Mouse (Mus musculus) erythroid progenitor cell, adult 5-6 weeks (primary cell): ENCODE data around the gene Nsun4. TPM values are rescaled to one million over a fixed set of nuclear protein-coding genes. Genes with fewer than 3 reads are reported as not detected.

Experiments used
- ATAC-seq: replicated peaks from 2 replicates; pipeline ENCODE4 v1.8.0; 2016; ENCODE audit warnings: moderate number of reproducible peaks, mild to moderate bottlenecking, moderate TSS enrichment, inconsistent platforms; ENCODE audit not compliant: poor library complexity, low FRiP score, severe bottlenecking
- total RNA-seq, 2 experiments: library from RNA; stranded (forward) in 1 of 2; stranded (reverse) in 1 of 2; fragments of 150-400 nt in 1 of 2; fragments of 186-747, 209-891 nt in 1 of 2; gene quantifications; 2 replicates each; pipeline versions ENCODE4 v1.2.3 to v1.2.4; 2015 to 2017; ENCODE audit warnings: low replicate concordance in 2 of 2

The Nsun4 gene
- total RNA-seq, 2 experiments from 2014 or later, result 0.84 to 1.4 TPM

GRCm38 (mm10) chr4:115987858-115988530 is 65.7 kb downstream of the Nsun4 start:
- ATAC-seq, result no peak

GRCm38 (mm10) chr4:115987436-115987835 is 66.2 kb downstream of the Nsun4 start:
- ATAC-seq, result no peak

GRCm38 (mm10) chr4:115984967-115985366 is 68.7 kb downstream of the Nsun4 start:
- no peak for ATAC-seq

GRCm38 (mm10) chr4:115984111-115984510 is 69.6 kb downstream of the Nsun4 start:
- 0 out of 2 replicates have a peak, but pooled peaks have one; percentile 65 for ATAC-seq

Other genes starting within 250 kb of the Nsun4 start
- gene Mob3c, start 225.8 kb downstream of the Nsun4 start, total RNA-seq (2015; ENCODE audit: low replicate concordance), result 6.7 and 26.3 TPM in 2 replicates
- 1.4 and 9.2 TPM in 2 replicates for gene Mob3c, start 225.8 kb downstream of the Nsun4 start, total RNA-seq (2017; ENCODE audit: low replicate concordance)
- 82.9 and 104 TPM in 2 replicates for gene Mknk1, start 214.7 kb downstream of the Nsun4 start, total RNA-seq (2015; ENCODE audit: low replicate concordance)
- 116 and 146 TPM in 2 replicates for gene Mknk1, start 214.7 kb downstream of the Nsun4 start, total RNA-seq (2017; ENCODE audit: low replicate concordance)
- gene Kncn, start 169.5 kb downstream of the Nsun4 start, total RNA-seq (2015; ENCODE audit: low replicate concordance), result not detected in 2 replicates
- gene Kncn, start 169.5 kb downstream of the Nsun4 start, total RNA-seq (2017; ENCODE audit: low replicate concordance), result not detected in 2 replicates
- gene 6430628N08Rik, start 163.2 kb downstream of the Nsun4 start, total RNA-seq (2015; ENCODE audit: low replicate concordance), result not detected in 2 replicates
- gene 6430628N08Rik, start 163.2 kb downstream of the Nsun4 start, total RNA-seq (2017; ENCODE audit: low replicate concordance), result not detected in 2 replicates
- not detected in 2 replicates for gene Dmbx1, start 114.0 kb downstream of the Nsun4 start, total RNA-seq (2015; ENCODE audit: low replicate concordance)
- not detected in 2 replicates for gene Dmbx1, start 114.0 kb downstream of the Nsun4 start, total RNA-seq (2017; ENCODE audit: low replicate concordance)
- gene Faah, start 36.0 kb downstream of the Nsun4 start, total RNA-seq (2015; ENCODE audit: low replicate concordance), result 0.84 TPM in 1 of 2 replicates, not detected in the other
- 0.64 TPM in 1 of 2 replicates, not detected in the other for gene Faah, start 36.0 kb downstream of the Nsun4 start, total RNA-seq (2017; ENCODE audit: low replicate concordance)
- 302 and 380 TPM in 2 replicates for gene Uqcrh, start 21.2 kb upstream of the Nsun4 start, total RNA-seq (2015; ENCODE audit: low replicate concordance)
- gene Uqcrh, start 21.2 kb upstream of the Nsun4 start, total RNA-seq (2017; ENCODE audit: low replicate concordance), result 113 and 237 TPM in 2 replicates
- gene Lrrc41, start 21.4 kb upstream of the Nsun4 start, total RNA-seq (2015; ENCODE audit: low replicate concordance), result 8.3 and 9.2 TPM in 2 replicates
- gene Lrrc41, start 21.4 kb upstream of the Nsun4 start, total RNA-seq (2017; ENCODE audit: low replicate concordance), result 5.4 and 11.9 TPM in 2 replicates
- 40.2 and 41.8 TPM in 2 replicates for gene Rad54l, start 69.8 kb upstream of the Nsun4 start, total RNA-seq (2015; ENCODE audit: low replicate concordance)
- gene Rad54l, start 69.8 kb upstream of the Nsun4 start, total RNA-seq (2017; ENCODE audit: low replicate concordance), result 25.8 and 51.3 TPM in 2 replicates
- gene Pomgnt1, start 70.0 kb upstream of the Nsun4 start, total RNA-seq (2015; ENCODE audit: low replicate concordance), result 1.4 TPM in 1 of 2 replicates, not detected in the other
- 1.0 and 2.6 TPM in 2 replicates for gene Pomgnt1, start 70.0 kb upstream of the Nsun4 start, total RNA-seq (2017; ENCODE audit: low replicate concordance)
- gene Lurap1, start 97.5 kb upstream of the Nsun4 start, total RNA-seq (2015; ENCODE audit: low replicate concordance), result not detected in 2 replicates
- gene Lurap1, start 97.5 kb upstream of the Nsun4 start, total RNA-seq (2017; ENCODE audit: low replicate concordance), result not detected in 2 replicates
- gene Tspan1, start 113.7 kb upstream of the Nsun4 start, total RNA-seq (2015; ENCODE audit: low replicate concordance), result not detected in 2 replicates
- gene Tspan1, start 113.7 kb upstream of the Nsun4 start, total RNA-seq (2017; ENCODE audit: low replicate concordance), result not detected in 2 replicates
- not detected in 2 replicates for gene 1700042G07Rik, start 119.5 kb upstream of the Nsun4 start, total RNA-seq (2015; ENCODE audit: low replicate concordance)
- not detected in 2 replicates for gene 1700042G07Rik, start 119.5 kb upstream of the Nsun4 start, total RNA-seq (2017; ENCODE audit: low replicate concordance)
- not detected in 2 replicates for gene Gm49337, start 119.5 kb upstream of the Nsun4 start, total RNA-seq (2015; ENCODE audit: low replicate concordance)
- 1.7 TPM in 1 of 2 replicates, not detected in the other for gene Gm49337, start 119.5 kb upstream of the Nsun4 start, total RNA-seq (2017; ENCODE audit: low replicate concordance)
- gene Pik3r3, start 167.7 kb upstream of the Nsun4 start, total RNA-seq (2015; ENCODE audit: low replicate concordance), result 1.8 and 2.1 TPM in 2 replicates
- 0.26 and 5.7 TPM in 2 replicates for gene Pik3r3, start 167.7 kb upstream of the Nsun4 start, total RNA-seq (2017; ENCODE audit: low replicate concordance)